Comparison of ENCODE assay signal across 9 mouse cellular contexts in the genomic region with DNA sequence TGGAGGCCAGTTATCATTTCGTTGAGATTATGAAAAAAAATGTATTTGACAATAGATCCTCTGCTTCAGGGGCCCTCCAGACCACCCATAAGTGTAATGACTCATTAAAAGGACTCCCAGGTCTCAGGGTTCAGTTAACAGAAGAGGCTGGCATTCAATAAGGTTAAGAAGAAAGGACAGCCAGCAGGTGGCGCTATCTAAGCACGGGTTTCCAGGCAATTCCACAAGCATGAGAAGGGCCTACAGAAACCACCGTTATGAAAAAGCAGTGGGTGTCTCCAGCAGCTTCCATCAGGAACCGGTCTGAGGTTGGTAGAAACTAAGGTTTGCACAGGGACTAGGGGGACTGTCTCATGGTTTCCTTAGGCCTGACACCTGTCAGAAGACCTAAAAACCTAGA.
DNase-seq lines count a peak whose midpoint lies in the region; ATAC-seq lines count a peak whose summit lies in the region.
"Had no signal": no experiment of that assay in that cellular context is flagged by ENCODE, and none has a peak within 500 bp of the region (broad histone marks: within the 10 kb centered on the region; RNA-seq: fewer than 3 reads in every experiment).

No protein-coding gene starts in this region.

- WGBS in embryonic facial prominence, embryonic 14.5 days: 6% methylated on average over 5 of the region's 5 CpGs

- H3K4me2 ChIP-seq in embryonic facial prominence, embryonic 14.5 days (ENCODE audit: low read depth, low read length): no peak overlapping the region
- H3K4me2 ChIP-seq: limb, embryonic 15.5 days had no signal

- DNase-seq in ES-CJ7 (ENCODE audit: low read depth, low spot score): peak; percentile 93
- peak; percentile 52 to 60 for DNase-seq in adrenal gland, postnatal 4 days (ENCODE audit: low spot score in 2 of 2)
- DNase-seq in embryonic facial prominence, embryonic 14.5 days (ENCODE audit: low spot score): peak; percentile 84
- peak; percentile 74 to 80 for DNase-seq in heart, postnatal 36 days
- peak; percentile 62 to 75 for DNase-seq in layer of hippocampus, postnatal 36 days
- peak; percentile 68 to 89 for DNase-seq in lung, postnatal 4 days
- DNase-seq in skeletal muscle tissue, adult 2 months (ENCODE audit: low read depth, low spot score): peak; percentile 47

- H3K4me3 ChIP-seq in embryonic facial prominence, embryonic 14.5 days (ENCODE audit: low read depth, low read length): no peak overlapping the region
- H3K4me3 ChIP-seq: limb, embryonic 15.5 days had no signal

- ATAC-seq in embryonic facial prominence, embryonic 14.5 days (ENCODE audit: low read depth): peak; percentile 15; the same call in 1 of the 2 replicates
- no peak for ATAC-seq in erythroid progenitor cell, adult 5-6 weeks (replicated peaks; ENCODE audit: low FRiP score, poor library complexity, severe bottlenecking)

- intact Hi-C loops in heart, postnatal 36 days (cut with DNase I): loop anchor here (5.0 to 10.0 kb wide), 4 partner anchors 118 to 1388 kb away; no protein-coding TSS in a partner anchor

- H3K4me1 ChIP-seq in embryonic facial prominence, embryonic 14.5 days (ENCODE audit: control insufficient read depth, insufficient read depth, low read length): peaks cover 12% of the 10 kb centered on the region; the same call in 1 of the 2 replicates

- H3K27ac ChIP-seq in embryonic facial prominence, embryonic 14.5 days (replicated peaks; ENCODE audit: low read depth, low read length): no peak overlapping the region
- H3K27ac ChIP-seq: limb, embryonic 15.5 days had no signal

- H3K36me3 ChIP-seq in embryonic facial prominence, embryonic 14.5 days (ENCODE audit: control insufficient read depth, insufficient read depth, low read length): no peaks in the 10 kb centered on the region
- H3K36me3 ChIP-seq: limb, embryonic 15.5 days had no signal

- H3K9ac ChIP-seq in embryonic facial prominence, embryonic 14.5 days (ENCODE audit: low read depth, low read length): no peak overlapping the region
- H3K9ac ChIP-seq: limb, embryonic 15.5 days had no signal

- no peaks in the 10 kb centered on the region for H3K9me3 ChIP-seq in embryonic facial prominence, embryonic 14.5 days (ENCODE audit: control insufficient read depth, low read length)
- H3K9me3 ChIP-seq: limb, embryonic 15.5 days had no signal

- no peaks in the 10 kb centered on the region for H3K27me3 ChIP-seq in embryonic facial prominence, embryonic 14.5 days (replicated peaks; ENCODE audit: control insufficient read depth, insufficient read depth, low read length)
- H3K27me3 ChIP-seq: limb, embryonic 15.5 days had no signal
